Mouse (Mus musculus): ENCODE data around the gene Rabgap1l. TPM values are rescaled to one million over a fixed set of nuclear protein-coding genes. Genes with fewer than 3 reads are reported as not detected.
"Not testable (repeated sequence)": the region's sequence is repeated elsewhere in the genome, so short reads cannot be mapped to it uniquely, and the experiment has no call there.

The Rabgap1l gene
- polyA plus RNA-seq, 1 experiment from 2014 or later, result 26.4 TPM

DNA sequence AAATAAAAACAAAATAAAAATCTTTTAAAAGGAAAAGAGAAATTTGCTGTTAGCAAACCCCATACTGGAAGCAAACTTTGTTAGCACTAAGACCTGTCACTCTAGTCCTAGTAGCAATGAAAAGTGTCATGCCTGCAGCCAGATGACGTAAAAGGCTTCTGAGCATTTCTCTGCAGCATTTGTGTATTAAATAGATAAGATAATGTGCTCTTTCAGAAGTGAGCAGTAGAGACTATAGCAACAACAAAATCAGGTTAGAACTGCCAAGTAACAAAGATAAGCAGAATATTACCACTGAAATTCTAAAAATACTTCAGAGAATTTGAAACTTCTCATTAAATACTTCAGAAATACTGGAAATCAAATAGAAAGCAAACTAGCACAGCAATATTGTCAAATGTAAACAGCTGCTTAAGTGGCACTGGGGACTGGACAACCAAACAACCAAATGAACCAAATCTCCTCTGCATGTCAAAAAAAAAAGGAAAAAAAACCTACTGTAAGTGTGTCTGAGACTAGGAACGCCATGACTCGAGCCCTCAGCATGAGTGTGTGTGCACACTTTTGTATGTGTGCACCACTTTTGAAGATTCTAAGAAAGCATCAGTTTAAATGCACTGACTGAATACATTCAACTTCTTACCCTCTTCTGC, 111.5 kb downstream of the Rabgap1l start:
- 0 out of 2 replicates have a peak, but pooled peaks cover 4% of the 10 kb centered on the region for H3K9me3 ChIP-seq
- no peak overlapping the region for H3K4me2 ChIP-seq
- no peak overlapping the region for H3K4me3 ChIP-seq
- H3K27me3 ChIP-seq, result no peaks in the 10 kb centered on the region
- no peak overlapping the region for H3K27ac ChIP-seq
- ATAC-seq (ENCODE audit: low FRiP score), result no peak
- H3K4me1 ChIP-seq (replicated peaks), result no peaks in the 10 kb centered on the region
- no peak overlapping the region for H3K9ac ChIP-seq
- H3K36me3 ChIP-seq, result no peaks in the 10 kb centered on the region
- WGBS, result 86% methylated on average over 3 of the region's 3 CpGs

DNA sequence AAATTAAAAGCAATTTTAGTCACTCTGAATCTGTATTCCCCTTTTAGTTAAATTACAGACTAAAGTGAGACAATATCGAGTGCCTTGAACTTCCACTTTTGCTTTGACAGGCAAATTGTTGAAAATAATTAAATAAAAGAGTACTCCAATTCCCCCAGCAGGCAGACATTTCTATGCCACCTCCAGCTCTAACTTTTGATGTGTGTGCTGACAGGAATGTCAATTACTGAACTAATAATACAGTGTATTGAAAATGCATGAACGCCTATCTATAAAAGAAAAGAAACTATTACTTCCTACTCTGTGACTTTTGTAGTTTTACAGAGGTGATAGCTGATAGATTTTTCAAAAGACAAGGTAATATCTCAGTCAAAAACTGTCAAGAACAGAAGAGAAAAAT, 118.2 kb downstream of the Rabgap1l start:
- Histone ChIP-seq H3K27ac (no peak overlapping the region), H3K36me3 (no peaks in the 10 kb centered on the region), H3K27me3 (no peaks in the 10 kb centered on the region), H3K9ac (no peak overlapping the region), H3K4me1 (replicated peaks) (no peaks in the 10 kb centered on the region), H3K4me2 (no peak overlapping the region), H3K4me3 (no peak overlapping the region), H3K9me3 (no peaks in the 10 kb centered on the region)
- ATAC-seq (ENCODE audit: low FRiP score), result no peak
- WGBS, result 84% methylated on average over 2 of the region's 2 CpGs

DNA sequence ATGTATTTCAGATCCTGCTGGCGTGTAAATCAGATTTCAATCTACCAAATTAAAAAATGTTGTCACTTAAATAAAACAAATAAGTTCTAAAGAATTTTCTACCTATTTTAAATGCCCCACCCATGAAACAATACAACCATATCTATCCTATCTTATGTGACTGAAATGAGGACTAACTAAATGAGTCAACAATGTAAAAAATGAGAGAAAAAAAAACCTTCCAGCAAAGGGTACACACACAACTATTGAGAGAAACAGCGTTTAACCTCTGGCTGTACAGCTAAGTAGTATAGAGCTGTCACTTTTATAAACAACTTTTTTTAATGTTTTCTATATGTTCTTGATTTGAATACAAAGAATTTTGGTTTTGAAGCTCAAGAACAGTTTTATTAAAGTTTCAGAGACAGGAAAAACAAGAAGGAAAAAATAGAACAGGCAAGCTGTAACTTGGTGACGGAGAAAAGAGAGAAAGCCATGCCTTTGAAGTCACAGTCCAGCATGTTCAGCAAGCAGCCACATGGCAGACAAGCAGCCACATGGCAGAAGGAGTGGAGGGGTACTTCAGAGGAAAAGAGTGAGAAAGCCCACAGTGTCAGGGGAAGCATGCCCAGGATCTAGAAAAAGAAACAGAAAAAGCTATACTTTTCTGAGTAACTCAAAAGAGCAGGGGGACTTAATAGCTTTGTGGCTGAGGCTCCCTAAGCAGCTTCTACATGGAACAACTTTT, 120.8 kb downstream of the Rabgap1l start:
- no peak for ATAC-seq (ENCODE audit: low FRiP score)
- Histone ChIP-seq H3K9me3 (no peaks in the 10 kb centered on the region), H3K4me3 (no peak overlapping the region), H3K4me2 (no peak overlapping the region), H3K36me3 (no peaks in the 10 kb centered on the region), H3K27me3 (no peaks in the 10 kb centered on the region), H3K4me1 (replicated peaks) (no peaks in the 10 kb centered on the region), H3K27ac (no peak overlapping the region), H3K9ac (no peak overlapping the region)
- WGBS, result 81% methylated on average over 3 of the region's 3 CpGs

DNA sequence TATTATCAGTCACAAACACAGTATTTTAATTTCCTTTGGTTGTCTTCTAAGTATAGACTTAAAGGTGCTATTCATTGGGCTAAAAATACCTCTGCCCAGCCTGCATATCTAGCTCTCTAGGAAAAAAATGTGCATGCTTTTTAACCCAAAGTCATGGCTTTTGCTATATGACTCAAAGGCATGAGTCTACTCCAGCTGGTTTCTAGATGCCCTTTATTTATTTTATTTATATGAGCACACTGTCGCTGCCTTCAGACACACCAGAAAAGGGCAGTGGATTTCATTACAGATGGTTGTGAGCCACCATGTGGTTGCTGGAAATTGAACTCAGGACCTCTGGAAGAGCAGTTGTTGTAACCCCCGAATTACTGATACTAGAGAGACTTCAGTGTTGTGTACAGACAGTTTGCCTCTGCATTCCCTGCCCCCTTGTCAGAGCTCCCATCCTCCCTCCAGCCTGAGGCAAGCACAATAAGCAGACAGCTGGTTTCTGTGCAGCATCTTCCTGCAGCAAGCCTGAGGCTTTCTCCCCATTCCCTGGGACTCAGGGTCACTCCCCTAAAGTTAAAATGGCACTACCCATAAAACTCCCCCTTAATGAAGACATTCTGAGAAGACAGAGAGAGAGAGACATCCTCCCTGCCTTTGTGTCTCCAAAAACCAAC, 137.1 kb downstream of the Rabgap1l start:
- no peak overlapping the region for H3K4me3 ChIP-seq
- H3K36me3 ChIP-seq, result no peaks in the 10 kb centered on the region
- no peak overlapping the region for H3K4me2 ChIP-seq
- no peaks in the 10 kb centered on the region for H3K4me1 ChIP-seq (replicated peaks)
- H3K9me3 ChIP-seq, result no peaks in the 10 kb centered on the region
- ATAC-seq (ENCODE audit: low FRiP score), result no peak
- no peak overlapping the region for H3K27ac ChIP-seq
- no peaks in the 10 kb centered on the region for H3K27me3 ChIP-seq
- WGBS, result 76% methylated on average over 2 of the region's 2 CpGs
- no peak overlapping the region for H3K9ac ChIP-seq

DNA sequence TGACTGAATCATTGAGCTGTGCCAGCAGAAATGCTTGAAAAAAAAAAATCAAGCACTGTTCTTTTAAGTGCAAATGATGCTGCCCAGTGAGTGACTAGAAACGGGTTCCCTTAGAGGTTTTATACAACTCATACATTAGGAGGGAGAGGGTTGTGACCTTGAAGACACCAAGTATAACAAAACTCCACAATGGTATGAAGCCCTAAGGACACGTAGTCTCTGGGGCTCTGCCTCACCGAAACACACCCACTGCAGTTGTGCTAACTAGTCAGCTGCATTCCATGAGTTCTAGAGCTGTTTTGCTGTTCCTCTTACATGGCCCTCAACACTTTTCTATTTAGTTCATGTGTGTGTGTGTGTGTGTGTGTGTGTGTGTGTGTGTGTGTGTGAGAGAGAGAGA, 141.3 kb downstream of the Rabgap1l start:
- no peaks in the 10 kb centered on the region for H3K4me1 ChIP-seq (replicated peaks)
- H3K36me3 ChIP-seq, result no peaks in the 10 kb centered on the region
- no peak overlapping the region for H3K4me2 ChIP-seq
- H3K27me3 ChIP-seq, result no peaks in the 10 kb centered on the region
- 33% methylated on average over 3 of the region's 3 CpGs for WGBS
- no peak for ATAC-seq (ENCODE audit: low FRiP score)
- no peaks in the 10 kb centered on the region for H3K9me3 ChIP-seq
- no peak overlapping the region for H3K4me3 ChIP-seq
- no peak overlapping the region for H3K27ac ChIP-seq
- H3K9ac ChIP-seq, result no peak overlapping the region

DNA sequence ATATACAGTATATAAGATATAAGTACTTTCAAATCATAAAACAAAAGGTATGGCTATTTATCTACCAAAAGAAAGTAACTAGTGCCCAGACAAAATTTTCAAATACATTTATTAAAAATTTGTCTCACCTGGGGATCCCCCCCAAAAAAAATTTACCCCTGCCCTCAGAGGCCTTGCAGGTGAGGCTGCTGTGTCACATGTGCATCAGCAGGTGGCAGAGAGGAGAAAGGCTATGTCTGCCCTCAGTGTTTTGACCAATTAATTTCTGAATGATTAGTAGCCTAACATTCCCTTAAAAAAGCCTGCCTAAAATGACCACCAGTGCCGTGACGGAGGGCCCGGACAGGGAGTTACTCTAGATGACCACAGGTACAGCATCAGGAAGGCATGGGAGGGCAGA, 147.6 kb downstream of the Rabgap1l start:
- Histone ChIP-seq H3K4me2 (no peak overlapping the region), H3K4me1 (replicated peaks) (no peaks in the 10 kb centered on the region), H3K9ac (no peak overlapping the region), H3K9me3 (no peaks in the 10 kb centered on the region), H3K36me3 (no peaks in the 10 kb centered on the region), H3K4me3 (no peak overlapping the region), H3K27me3 (no peaks in the 10 kb centered on the region), H3K27ac (no peak overlapping the region)
- whole genome bisulfite sequencing, result 95% methylated on average over 3 of the region's 3 CpGs
- no peak for ATAC-seq (ENCODE audit: low FRiP score)

DNA sequence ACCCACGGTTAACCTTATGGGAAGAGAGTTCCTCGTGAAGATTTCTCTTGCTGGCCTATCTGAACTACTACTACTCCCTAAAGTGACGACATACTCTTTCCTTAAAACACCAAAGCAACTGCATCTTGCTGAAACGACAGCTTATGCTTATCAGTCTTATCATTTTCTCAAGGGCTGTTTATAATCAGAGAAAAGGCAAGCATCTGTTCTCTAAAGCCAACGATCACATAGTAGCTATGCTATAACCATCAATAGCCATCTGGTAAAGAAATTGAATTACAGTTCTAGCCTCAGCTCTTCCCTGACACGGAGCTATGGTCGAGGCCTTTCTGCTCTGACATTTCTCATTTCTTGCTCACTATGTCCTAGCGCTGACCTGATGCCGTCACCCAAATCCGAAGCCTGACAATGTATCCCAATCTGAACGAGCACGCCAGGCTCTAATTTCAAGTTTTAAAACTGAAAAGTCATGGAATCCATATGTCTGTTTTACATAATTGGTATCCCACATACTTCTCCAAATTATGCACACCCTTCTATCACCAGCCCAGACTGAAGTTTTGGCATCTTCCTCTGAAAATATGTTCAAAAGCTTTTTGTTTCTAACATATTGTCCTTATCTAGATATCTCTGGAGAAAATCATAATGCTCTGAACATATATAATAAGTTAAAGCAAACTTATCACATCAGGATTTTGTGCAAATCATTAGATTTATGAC, 164.6 kb downstream of the Rabgap1l start:
- H3K9ac ChIP-seq, result no peak overlapping the region
- H3K27me3 ChIP-seq, result no peaks in the 10 kb centered on the region
- H3K36me3 ChIP-seq, result no peaks in the 10 kb centered on the region
- H3K9me3 ChIP-seq, result no peaks in the 10 kb centered on the region
- H3K4me1 ChIP-seq (replicated peaks), result no peaks in the 10 kb centered on the region
- H3K4me2 ChIP-seq, result no peak overlapping the region
- WGBS, result 89% methylated on average over 12 of the region's 12 CpGs
- no peak for ATAC-seq (ENCODE audit: low FRiP score)
- no peak overlapping the region for H3K27ac ChIP-seq
- H3K4me3 ChIP-seq, result no peak overlapping the region

DNA sequence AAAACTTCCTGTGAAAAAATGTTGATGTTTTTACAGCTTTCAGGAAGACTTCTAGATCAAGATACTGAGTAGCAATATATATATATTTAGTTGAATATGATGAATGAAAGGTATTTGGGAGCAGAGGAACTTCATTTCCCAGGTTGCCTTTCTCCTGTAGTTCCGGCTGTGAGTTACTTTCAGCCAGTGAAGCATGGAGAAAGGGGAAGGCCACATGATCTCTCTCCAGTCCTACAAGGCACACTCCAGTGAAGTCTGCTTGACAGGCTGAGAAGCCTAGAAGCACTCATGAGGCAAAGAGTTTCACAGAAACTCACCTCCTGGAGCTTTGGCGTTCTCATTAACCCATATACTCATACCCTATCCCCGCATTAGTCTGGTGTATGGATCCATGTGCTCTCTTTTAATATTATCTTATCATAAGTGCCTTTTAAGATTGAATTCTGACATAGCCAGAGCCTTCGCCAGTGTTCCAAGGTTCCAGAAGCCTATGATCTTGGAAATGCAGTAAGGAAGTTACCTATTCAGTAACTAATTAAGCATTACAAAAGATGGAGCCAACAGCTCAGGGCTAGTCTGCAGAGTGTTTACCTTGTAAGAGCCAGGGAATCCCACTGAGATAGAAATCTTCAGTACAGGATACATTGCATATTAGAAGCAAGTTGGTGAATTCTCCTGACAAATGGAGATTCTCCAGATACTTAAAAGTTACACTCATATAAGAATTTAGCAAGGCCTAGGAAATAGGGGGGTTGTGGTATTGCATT, 168.5 kb downstream of the Rabgap1l start:
- WGBS, result 74% methylated on average over 4 of the region's 4 CpGs
- H3K36me3 ChIP-seq; H3K4me1 ChIP-seq (replicated peaks); H3K4me3 ChIP-seq; H3K27me3 ChIP-seq; H3K4me2 ChIP-seq; H3K27ac ChIP-seq; ATAC-seq (ENCODE audit: low FRiP score); H3K9ac ChIP-seq; H3K9me3 ChIP-seq: not testable (repeated sequence)

DNA sequence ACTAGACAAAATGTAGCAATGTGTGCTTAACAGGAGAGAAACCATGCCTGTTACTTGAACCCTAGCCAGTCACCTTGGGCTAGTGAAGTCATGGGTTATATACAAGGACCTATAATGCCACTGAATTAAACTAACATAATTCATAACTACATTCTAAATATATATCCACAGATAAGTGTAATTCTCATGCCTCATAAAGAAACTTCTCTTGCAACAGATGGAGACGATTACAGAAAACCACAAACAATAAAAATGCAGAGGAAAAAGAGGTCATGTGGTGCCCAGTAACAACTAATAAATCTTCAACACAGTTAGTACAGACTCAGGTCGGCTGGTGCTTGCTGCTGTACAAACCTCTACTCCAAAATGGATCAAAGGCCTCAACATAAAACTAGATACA, 174.8 kb downstream of the Rabgap1l start:
- Histone ChIP-seq H3K9ac (no peak overlapping the region), H3K4me1 (replicated peaks) (no peaks in the 10 kb centered on the region), H3K27me3 (no peaks in the 10 kb centered on the region), H3K4me2 (no peak overlapping the region), H3K27ac (no peak overlapping the region), H3K9me3 (no peaks in the 10 kb centered on the region), H3K4me3 (no peak overlapping the region), H3K36me3 (no peaks in the 10 kb centered on the region)
- whole genome bisulfite sequencing, result 84% methylated on average over 2 of the region's 2 CpGs
- no peak for ATAC-seq (ENCODE audit: low FRiP score)

DNA sequence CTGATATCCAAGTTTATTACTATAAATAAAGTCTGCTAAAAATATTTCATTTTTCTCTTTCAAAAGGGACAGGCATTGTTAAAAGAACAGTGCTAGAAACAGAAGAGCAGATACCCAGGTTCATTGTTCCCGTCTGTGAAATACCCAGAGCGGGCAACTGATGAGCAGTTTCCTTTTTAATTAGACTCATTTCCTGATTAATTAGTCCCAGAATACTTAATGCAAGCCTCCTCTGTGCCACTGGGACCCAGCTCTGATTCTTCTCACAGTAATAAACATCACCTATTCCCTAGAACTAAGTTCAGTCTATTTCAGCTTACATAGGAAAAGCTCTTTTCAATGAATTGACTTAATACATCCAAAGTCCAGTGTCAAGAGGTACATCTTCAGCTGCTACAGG, 186.6 kb downstream of the Rabgap1l start:
- Histone ChIP-seq H3K4me2 (no peak overlapping the region), H3K4me3 (no peak overlapping the region), H3K4me1 (replicated peaks) (no peaks in the 10 kb centered on the region), H3K9ac (no peak overlapping the region), H3K27me3 (no peaks in the 10 kb centered on the region), H3K27ac (no peak overlapping the region), H3K36me3 (no peaks in the 10 kb centered on the region), H3K9me3 (no peaks in the 10 kb centered on the region)
- ATAC-seq (ENCODE audit: low FRiP score), result peak; percentile 32; the same call in 1 of the 2 replicates
- WGBS, result 67% methylated on average over 2 of the region's 2 CpGs

DNA sequence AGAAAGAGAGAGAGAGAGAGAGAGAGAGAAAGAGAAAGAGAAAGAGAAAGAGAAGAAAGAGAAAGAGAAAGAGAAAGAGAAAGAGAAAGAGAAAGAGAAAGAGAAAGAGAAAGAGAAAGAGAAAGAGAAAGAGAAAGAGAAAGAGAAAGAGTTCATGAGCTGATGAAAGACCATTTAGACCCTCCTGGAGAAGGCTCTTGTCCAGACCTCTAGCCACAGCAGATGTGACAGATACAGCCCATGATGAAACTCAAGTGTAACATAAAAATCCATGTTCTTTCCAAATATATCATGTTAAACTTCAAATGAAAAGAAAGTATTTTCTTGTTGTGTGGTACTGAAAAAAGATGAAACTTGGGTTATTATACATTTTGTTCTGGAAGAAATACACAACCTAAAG, 189.7 kb downstream of the Rabgap1l start:
- not testable (repeated sequence) for ATAC-seq (ENCODE audit: low FRiP score); H3K27ac ChIP-seq; H3K4me3 ChIP-seq; H3K27me3 ChIP-seq; H3K4me1 ChIP-seq (replicated peaks); H3K9ac ChIP-seq; H3K36me3 ChIP-seq; H3K9me3 ChIP-seq; H3K4me2 ChIP-seq

DNA sequence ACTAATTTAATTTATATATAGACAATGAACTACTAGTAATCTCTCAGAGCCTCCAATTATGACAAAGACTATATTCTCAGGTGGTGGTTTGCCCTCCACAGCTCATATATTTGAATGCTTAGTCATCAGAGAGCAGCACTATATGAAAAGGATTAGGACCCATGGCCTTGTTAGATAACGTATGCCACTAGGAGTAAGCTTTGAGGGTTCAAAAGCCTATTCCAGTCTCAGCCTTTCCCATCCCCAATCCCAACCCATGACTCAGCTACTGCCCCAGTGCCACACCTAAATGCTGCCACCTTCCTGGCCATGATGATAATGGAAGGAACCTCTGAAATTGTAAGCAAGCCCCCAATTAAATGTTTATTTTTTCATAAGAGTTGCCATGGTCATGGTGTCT, 195.6 kb downstream of the Rabgap1l start:
- no peaks in the 10 kb centered on the region for H3K27me3 ChIP-seq
- no peaks in the 10 kb centered on the region for H3K4me1 ChIP-seq (replicated peaks)
- no peak overlapping the region for H3K9ac ChIP-seq
- no peak for ATAC-seq (ENCODE audit: low FRiP score)
- no peak overlapping the region for H3K4me3 ChIP-seq
- H3K36me3 ChIP-seq, result no peaks in the 10 kb centered on the region
- no peak overlapping the region for H3K4me2 ChIP-seq
- 91% methylated on average over 1 of the region's 1 CpGs for WGBS
- H3K27ac ChIP-seq, result no peak overlapping the region
- H3K9me3 ChIP-seq, result no peaks in the 10 kb centered on the region

All from hindbrain, embryonic 13.5 days (tissue).